Mouse (Mus musculus) liver, adult 2 months (tissue): ENCODE results near the gene Sos2. TPM values are rescaled to one million over a fixed set of nuclear protein-coding genes. Genes with fewer than 3 reads are reported as not detected.

Experiments used
- DNase-seq: peaks from one replicate; pipeline ENCODE4 v3.0.0-alpha.2; 2011; ENCODE audit warnings: low read depth, low spot score; ENCODE audit errors: extremely low read depth
- H3K27ac ChIP-seq: fragments of 200-500 bp; replicated peaks from 2 replicates; pipeline ENCODE4 v1.5.1; 2012; ENCODE audit warnings: low read depth, mild to moderate bottlenecking, control low read depth, inconsistent platforms, low read length; ENCODE audit not compliant: insufficient read depth
- H3K27me3 ChIP-seq: fragments of 200-500 bp; 2 replicates; pipeline ENCODE4 v1.6.1; 2012; ENCODE audit warnings: mild to moderate bottlenecking, moderate library complexity, low read length, inconsistent platforms; ENCODE audit not compliant: control insufficient read depth, insufficient read depth
- H3K36me3 ChIP-seq: fragments of 200-500 bp; 2 replicates; pipeline ENCODE4 v1.6.1; 2012; ENCODE audit warnings: low read length, inconsistent platforms; ENCODE audit not compliant: control insufficient read depth, insufficient read depth
- H3K4me1 ChIP-seq: fragments of 200-500 bp; 2 replicates; pipeline ENCODE4 v1.6.1; 2011; ENCODE audit warnings: low read length; ENCODE audit not compliant: control insufficient read depth, insufficient read depth
- H3K4me3 ChIP-seq: fragments of 200-500 bp; 2 replicates; pipeline ENCODE4 v1.5.1; 2011; ENCODE audit warnings: low read depth, mild to moderate bottlenecking, control low read depth, low read length, moderate library complexity; ENCODE audit not compliant: insufficient read depth
- H3K79me2 ChIP-seq: fragments of 200-500 bp; 2 replicates; pipeline ENCODE4 v1.6.1; 2012; ENCODE audit warnings: inconsistent platforms, mild to moderate bottlenecking, low read length, moderate library complexity; ENCODE audit not compliant: control insufficient read depth, insufficient read depth
- H3K9ac ChIP-seq: fragments of 200-500 bp; 2 replicates; pipeline ENCODE4 v1.6.1; 2012; ENCODE audit warnings: low read depth, mild to moderate bottlenecking, control low read depth, inconsistent platforms, low read length
- CTCF ChIP-seq: fragments of 200-500 bp; IDR thresholded peaks from 2 replicates; pipeline ENCODE4 v1.5.1; 2011; ENCODE audit warnings: low read depth, low read length, control low read depth
- POLR2A ChIP-seq: fragments of 200-500 bp; IDR thresholded peaks from 2 replicates; pipeline ENCODE4 v1.6.1; 2011; ENCODE audit warnings: low read length, control low read depth; ENCODE audit not compliant: insufficient read depth; ENCODE audit errors: extremely low read depth
- WGBS: fragments of 180-500 bp; shearing (Covaris S2); methylation state at CpG from one replicate; pipeline ENCODE4 v1.1.7; 2018; 5-methylcytosine and 5-hydroxymethylcytosine counted together
- polyA plus RNA-seq: library from polyadenylated mRNA; depleted of rRNA; stranded (reverse); fragments of >200 nt; gene quantifications from 2 replicates; pipeline ENCODE4 v1.2.3, GENCODE M21; 2012; rRNA removed
- total RNA-seq: library from RNA; depleted of rRNA; stranded (reverse); fragments of >200 nt; gene quantifications from 2 replicates; pipeline ENCODE4 v1.2.3, GENCODE M21; 2014; rRNA removed

Gene Sos2
- total and polyA plus RNA-seq, 2 experiments, result 7.3 to 11.1 TPM

GRCm38 (mm10) chr12:69538362-69538950, 143.2 kb downstream of the Sos2 start:
- Histone ChIP-seq H3K36me3 (no peaks in the 10 kb centered on the region), H3K27me3 (no peaks in the 10 kb centered on the region), H3K79me2 (no peaks in the 10 kb centered on the region), H3K4me3 (no peak overlapping the region), H3K4me1 (no peaks in the 10 kb centered on the region; the same call in 1 of the 2 replicates), H3K27ac (peak overlapping the region; percentile 42; the same call in 1 of the 2 replicates), H3K9ac (peak overlapping the region; percentile 50; the same call in 1 of the 2 replicates)
- TF ChIP-seq POLR2A, result no peak
- no peak for DNase-seq
- 71% methylated on average over 4 of the region's 4 CpGs for WGBS

GRCm38 (mm10) chr12:69537675-69538361, 143.8 kb downstream of the Sos2 start:
- Histone ChIP-seq H3K4me3 (peak overlapping the region; percentile 41), H3K36me3 (no peaks in the 10 kb centered on the region), H3K27me3 (no peaks in the 10 kb centered on the region), H3K9ac (peak overlapping the region; percentile 50), H3K4me1 (no peaks in the 10 kb centered on the region; the same call in 1 of the 2 replicates), H3K79me2 (no peaks in the 10 kb centered on the region), H3K27ac (peak overlapping the region; percentile 42)
- peak; percentile 20 for DNase-seq
- 11% methylated on average over 19 of the region's 19 CpGs for WGBS
- no peak for TF ChIP-seq CTCF
- no peak for TF ChIP-seq POLR2A

GRCm38 (mm10) chr12:69537243-69537674, 144.4 kb downstream of the Sos2 start:
- Histone ChIP-seq H3K4me3 (peak overlapping the region; percentile 7; the same call in 1 of the 2 replicates), H3K27ac (peak overlapping the region; percentile 42), H3K9ac (peak overlapping the region; percentile 50), H3K36me3 (no peaks in the 10 kb centered on the region), H3K27me3 (no peaks in the 10 kb centered on the region), H3K4me1 (peaks cover 2% of the 10 kb centered on the region), H3K79me2 (no peaks in the 10 kb centered on the region)
- DNase-seq, result peak; percentile 87
- 7% methylated on average over 10 of the region's 10 CpGs for WGBS
- TF ChIP-seq POLR2A, result no peak
- TF ChIP-seq CTCF, result no peak

- 50% methylated on average over 10 of the region's 10 CpGs for WGBS
Measured at GRCm38 (mm10) chr12:69536616-69537242, 144.9 kb downstream of the Sos2 start.

More at GRCm38 (mm10) chr12:69536616-69537242, 144.9 kb downstream of the Sos2 start:
- H3K36me3 ChIP-seq, result no peaks in the 10 kb centered on the region
- H3K4me1 ChIP-seq, result peaks cover 7% of the 10 kb centered on the region
- H3K79me2 ChIP-seq, result no peaks in the 10 kb centered on the region
- 0 out of 2 replicates have a peak overlapping the region, but pooled peaks have one; percentile 7 for H3K4me3 ChIP-seq
- no peak for TF ChIP-seq POLR2A
- no peak for TF ChIP-seq CTCF
- no peak overlapping the region for H3K9ac ChIP-seq
- H3K27ac ChIP-seq, result 0 out of 2 replicates have a peak overlapping the region, but pooled peaks have one; percentile 10
- no peak for DNase-seq
- H3K27me3 ChIP-seq, result no peaks in the 10 kb centered on the region

Other genes with a start within 250 kb of the Sos2 start
- gene Vcpkmt, start 98.8 kb downstream of the Sos2 start, total RNA-seq, result 2.2 and 3.0 TPM in 2 replicates
- gene Vcpkmt, start 98.8 kb downstream of the Sos2 start, polyA plus RNA-seq, result 2.6 and 2.9 TPM in 2 replicates
- 38.9 and 41.5 TPM in 2 replicates for gene L2hgdh, start 43.0 kb upstream of the Sos2 start, total RNA-seq
- 17.9 and 19.6 TPM in 2 replicates for gene L2hgdh, start 43.0 kb upstream of the Sos2 start, polyA plus RNA-seq
- 6.2 and 8.6 TPM in 2 replicates for gene Atp5s, start 43.1 kb upstream of the Sos2 start, total RNA-seq
- gene Atp5s, start 43.1 kb upstream of the Sos2 start, polyA plus RNA-seq, result 9.0 and 9.9 TPM in 2 replicates
- 0.28 and 0.54 TPM in 2 replicates for gene Cdkl1, start 109.4 kb upstream of the Sos2 start, total RNA-seq
- 0.05 TPM in 1 of 2 replicates, not detected in the other for gene Cdkl1, start 109.4 kb upstream of the Sos2 start, polyA plus RNA-seq
- 1.5 and 1.7 TPM in 2 replicates for gene Atl1, start 210.8 kb upstream of the Sos2 start, total RNA-seq
- gene Atl1, start 210.8 kb upstream of the Sos2 start, polyA plus RNA-seq, result 0.40 and 0.62 TPM in 2 replicates
- 15.6 and 16.2 TPM in 2 replicates for gene Map4k5, start 211.3 kb upstream of the Sos2 start, total RNA-seq
- gene Map4k5, start 211.3 kb upstream of the Sos2 start, polyA plus RNA-seq, result 1.8 and 3.6 TPM in 2 replicates